Mouse (Mus musculus) midbrain, postnatal 0 days (tissue): ENCODE data around the gene Tmem9b. TPM values are rescaled to one million over a fixed set of nuclear protein-coding genes. Genes with fewer than 3 reads are reported as not detected.
A peak's percentile ranks its signal among the peaks of the same experiment; 100 is the strongest.

Experiments used
- ATAC-seq: fragments of 200-750 bp; cut with Nextera tagmentation; 2 replicates; pipeline ENCODE4 v1.8.0; 2017; ENCODE audit warnings: moderate number of reproducible peaks, mild to moderate bottlenecking, moderate TSS enrichment, moderate library complexity; ENCODE audit not compliant: low FRiP score
- DNase-seq: peaks from one replicate; pipeline ENCODE4 v3.0.0-alpha.2; 2015; ENCODE audit warnings: low spot score
- H3K27ac ChIP-seq: fragments of 300-500 bp; sonication (generic); 2 replicates; pipeline ENCODE4 v1.5.1; 2014; ENCODE audit warnings: low read depth, mild to moderate bottlenecking, low read length, mixed read lengths
- H3K27me3 ChIP-seq: fragments of 300-500 bp; sonication (generic); 2 replicates; pipeline ENCODE4 v1.6.1; 2014; ENCODE audit warnings: low read length, control low read depth, mixed read lengths; ENCODE audit not compliant: insufficient read depth
- H3K36me3 ChIP-seq: fragments of 300-500 bp; sonication (generic); 2 replicates; pipeline ENCODE4 v1.6.1; 2014; ENCODE audit warnings: low read length, control low read depth, mixed read lengths; ENCODE audit not compliant: insufficient read depth
- H3K4me1 ChIP-seq: fragments of 300-500 bp; sonication (generic); 2 replicates; pipeline ENCODE4 v1.6.1; 2014; ENCODE audit warnings: mild to moderate bottlenecking, control low read depth, antibody characterized with exemption, low read length, mixed read lengths; ENCODE audit not compliant: insufficient read depth
- H3K4me2 ChIP-seq: fragments of 300-500 bp; sonication (generic); 2 replicates; pipeline ENCODE4 v1.6.1; 2014; ENCODE audit warnings: low read depth, mild to moderate bottlenecking, low read length, mixed read lengths; ENCODE audit not compliant: poor library complexity, severe bottlenecking
- H3K4me3 ChIP-seq: fragments of 300-500 bp; sonication (generic); 2 replicates; pipeline ENCODE4 v1.5.1; 2014; ENCODE audit warnings: low read depth, mild to moderate bottlenecking, low read length, moderate library complexity
- H3K9ac ChIP-seq: fragments of 300-500 bp; sonication (generic); replicated peaks from 2 replicates; pipeline ENCODE4 v1.6.1; 2014; ENCODE audit warnings: mild to moderate bottlenecking, low read length, moderate library complexity, mixed read lengths; ENCODE audit not compliant: poor library complexity, severe bottlenecking
- H3K9me3 ChIP-seq: fragments of 300-500 bp; sonication (generic); 2 replicates; pipeline ENCODE4 v1.6.1; 2016; ENCODE audit warnings: low read length, control low read depth
- CTCF ChIP-seq: IDR thresholded peaks from 2 replicates; pipeline ENCODE4 v1.5.1; 2016; ENCODE audit warnings: antibody characterized with exemption, mild to moderate bottlenecking
- WGBS: fragments of 180-500 bp; shearing (Covaris S2); extraction: QIAGEN DNeasy Blood & Tissue Kit; methylation state at CpG from one replicate; pipeline ENCODE4 v1.1.7; 2014; 5-methylcytosine and 5-hydroxymethylcytosine counted together
- polyA plus RNA-seq: library from polyadenylated mRNA; unstranded; fragments of >200 nt; fragmentation: Nextera tagmentation; extraction: Ambion mirVana; gene quantifications from 2 replicates; pipeline ENCODE4 v1.2.1, GENCODE M21; 2015
- total RNA-seq: library from RNA; depleted of rRNA; stranded (reverse); fragments of >200 nt; gene quantifications from 2 replicates; pipeline ENCODE4 v1.2.3, GENCODE M21; 2014

The Tmem9b gene
- total and polyA plus RNA-seq, 2 experiments from 2014 or later: 167 to 316 TPM

GRCm38 (mm10) chr7:109702721-109703120 is 50.0 kb downstream of the Tmem9b start:
- 46% methylated on average over 4 of the region's 4 CpGs for WGBS
- Histone ChIP-seq H3K27ac (no peak overlapping the region), H3K36me3 (no peaks in the 10 kb centered on the region)

GRCm38 (mm10) chr7:109700213-109700612 is 52.5 kb downstream of the Tmem9b start:
- no peak for ATAC-seq

More at GRCm38 (mm10) chr7:109702721-109703120, 50.0 kb downstream of the Tmem9b start:
- H3K9me3 ChIP-seq: no peaks in the 10 kb centered on the region
- TF ChIP-seq CTCF: no peak
- no peak for ATAC-seq
- no peaks in the 10 kb centered on the region for H3K27me3 ChIP-seq
- H3K4me3 ChIP-seq: peak overlapping the region; percentile 71; the same call in 1 of the 2 replicates
- DNase-seq: no peak
- 0 out of 2 replicates have a peak overlapping the region, but pooled peaks have one; percentile 64 for H3K9ac ChIP-seq
- H3K4me1 ChIP-seq: no peaks in the 10 kb centered on the region
- H3K4me2 ChIP-seq: peak overlapping the region; percentile 74

GRCm38 (mm10) chr7:109695339-109695726 is 57.3 kb downstream of the Tmem9b start:
- DNase-seq (no peak), ATAC-seq (no peak)

More at GRCm38 (mm10) chr7:109700213-109700612, 52.5 kb downstream of the Tmem9b start:
- Histone ChIP-seq H3K4me3 (no peak overlapping the region), H3K36me3 (no peaks in the 10 kb centered on the region), H3K9ac (no peak overlapping the region), H3K4me2 (no peak overlapping the region), H3K9me3 (no peaks in the 10 kb centered on the region), H3K27me3 (no peaks in the 10 kb centered on the region), H3K4me1 (no peaks in the 10 kb centered on the region), H3K27ac (no peak overlapping the region)
- TF ChIP-seq CTCF: peak; percentile 29
- DNase-seq: no peak

GRCm38 (mm10) chr7:109694576-109695338 is 57.9 kb downstream of the Tmem9b start:
- Histone ChIP-seq H3K9ac (no peak overlapping the region), H3K36me3 (no peaks in the 10 kb centered on the region), H3K4me1 (no peaks in the 10 kb centered on the region), H3K4me3 (no peak overlapping the region), H3K27ac (no peak overlapping the region), H3K4me2 (no peak overlapping the region), H3K9me3 (no peaks in the 10 kb centered on the region), H3K27me3 (no peaks in the 10 kb centered on the region)
- no peak for TF ChIP-seq CTCF
- 82% methylated on average over 13 of the region's 13 CpGs for whole genome bisulfite sequencing
- ATAC-seq (no peak), DNase-seq (no peak)

More at GRCm38 (mm10) chr7:109695339-109695726, 57.3 kb downstream of the Tmem9b start:
- Histone ChIP-seq H3K9me3 (no peaks in the 10 kb centered on the region), H3K27me3 (no peaks in the 10 kb centered on the region), H3K4me3 (no peak overlapping the region), H3K27ac (no peak overlapping the region), H3K4me2 (no peak overlapping the region), H3K36me3 (no peaks in the 10 kb centered on the region), H3K4me1 (no peaks in the 10 kb centered on the region), H3K9ac (no peak overlapping the region)
- TF ChIP-seq CTCF: no peak
- WGBS: 92% methylated on average over 10 of the region's 10 CpGs

GRCm38 (mm10) chr7:109690961-109691360 is 61.7 kb downstream of the Tmem9b start:
- no peaks in the 10 kb centered on the region for H3K27me3 ChIP-seq
- ATAC-seq: no peak
- WGBS: 84% methylated on average over 5 of the region's 5 CpGs
- no peaks in the 10 kb centered on the region for H3K36me3 ChIP-seq
- H3K9me3 ChIP-seq: no peaks in the 10 kb centered on the region
- no peak overlapping the region for H3K4me2 ChIP-seq
- H3K9ac ChIP-seq: no peak overlapping the region
- no peaks in the 10 kb centered on the region for H3K4me1 ChIP-seq
- TF ChIP-seq CTCF: no peak
- DNase-seq: no peak
- H3K27ac ChIP-seq: no peak overlapping the region
- no peak overlapping the region for H3K4me3 ChIP-seq

- H3K4me2 ChIP-seq: no peak overlapping the region
- no peak for DNase-seq
- H3K4me1 ChIP-seq: no peaks in the 10 kb centered on the region
These were observed 62.6 kb downstream of the Tmem9b start for GRCm38 (mm10) chr7:109690101-109690500.

More at GRCm38 (mm10) chr7:109690101-109690500, 62.6 kb downstream of the Tmem9b start:
- Histone ChIP-seq H3K36me3 (no peaks in the 10 kb centered on the region), H3K4me3 (no peak overlapping the region), H3K27ac (no peak overlapping the region), H3K27me3 (no peaks in the 10 kb centered on the region), H3K9me3 (no peaks in the 10 kb centered on the region), H3K9ac (no peak overlapping the region)
- 90% methylated on average over 3 of the region's 3 CpGs for WGBS
- TF ChIP-seq CTCF: peak; percentile 49
- no peak for ATAC-seq
